Mouse (Mus musculus): ENCODE measurements around the gene Ift20.
A peak's percentile ranks its signal among the peaks of the same experiment; 100 is the strongest.

The Ift20 gene

GRCm38 (mm10) chr11:78536080-78536689, at the start of gene Ift20, which contains the start of gene Tnfaip1:
Gene Ift20, plus strand, starts transcription at chr11:78536361.
Gene Tnfaip1, minus strand, starts transcription at chr11:78536332.
- peak; percentile 95 for DNase-seq (ENCODE audit: extremely low spot score, low spot score)

DNA sequence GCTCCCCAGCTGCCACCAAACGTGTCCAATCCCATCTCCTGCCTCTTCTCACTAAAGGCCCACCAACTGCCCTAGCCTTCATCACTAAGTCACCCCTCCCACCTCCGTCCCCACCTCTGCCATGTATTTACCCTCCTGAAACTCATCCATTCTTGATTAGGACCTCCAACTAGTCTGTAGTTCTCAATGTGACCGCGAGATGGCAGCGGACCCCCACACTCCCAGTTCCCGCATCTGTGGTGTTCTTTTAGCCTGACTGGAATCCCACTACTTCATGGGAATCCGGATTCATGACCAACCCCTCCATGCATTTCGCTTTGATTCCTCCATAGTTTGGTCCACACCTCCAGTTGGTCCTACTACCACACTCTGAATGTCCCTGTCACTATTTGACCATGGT, 48.0 kb upstream of the Ift20 start:
- peak; percentile 81 for DNase-seq (ENCODE audit: extremely low spot score, low spot score)

DNA sequence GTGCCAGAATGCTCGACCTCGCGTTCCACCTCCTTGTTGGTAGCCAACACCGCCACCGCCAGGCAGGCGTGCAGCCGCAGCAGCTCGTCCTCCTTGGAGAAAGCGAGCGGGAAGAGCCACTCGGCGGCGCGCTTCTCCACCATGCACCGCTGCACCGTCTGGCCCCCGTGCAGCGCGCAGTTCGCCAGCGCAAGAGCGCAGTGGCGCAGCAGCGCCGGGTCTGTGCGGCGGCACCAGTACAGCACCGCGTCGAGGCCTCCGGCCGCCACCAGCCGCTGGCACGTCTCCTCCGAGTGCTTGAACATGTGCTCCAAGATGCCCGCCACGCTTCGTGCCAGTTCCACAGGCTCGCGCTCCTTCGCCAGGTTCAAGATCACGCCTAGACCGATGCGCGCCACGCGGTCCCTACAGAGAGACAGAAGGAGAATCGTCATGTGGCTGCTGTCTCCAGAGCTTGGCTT, 45.4 kb upstream of the Ift20 start:
- peak; percentile 57 for DNase-seq (ENCODE audit: extremely low spot score, low spot score)

DNA sequence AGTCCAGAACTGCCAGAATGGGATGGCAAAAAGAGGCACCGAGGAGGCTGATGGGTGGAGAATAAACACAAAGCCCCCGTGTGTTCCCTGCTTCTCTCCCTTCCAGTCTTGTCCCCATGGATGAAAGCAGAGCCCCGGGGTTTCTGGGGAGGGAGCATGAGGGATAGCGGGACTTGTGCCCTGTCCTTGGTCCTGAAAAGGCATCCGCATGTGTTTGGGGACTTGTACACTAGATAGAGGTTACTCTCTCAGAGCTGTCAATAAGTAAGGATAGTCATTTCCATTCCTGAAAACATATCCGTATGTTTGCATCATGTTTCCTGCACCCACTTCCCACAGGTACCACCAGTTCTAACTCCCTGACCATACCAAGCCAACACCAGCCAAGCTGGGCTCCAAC, 40.3 kb upstream of the Ift20 start:
- peak; percentile 49 for DNase-seq (ENCODE audit: extremely low spot score, low spot score)

- DNase-seq (ENCODE audit: extremely low spot score, low spot score): peak; percentile 70
These were observed 39.1 kb upstream of the Ift20 start for GRCm38 (mm10) chr11:78497071-78497541.

GRCm38 (mm10) chr11:78497544-78498522, 38.3 kb upstream of the Ift20 start, which contains the start of gene Sarm1:
Gene Sarm1, minus strand, starts transcription at chr11:78497754.
- DNase-seq (ENCODE audit: extremely low spot score, low spot score): peak; percentile 93

GRCm38 (mm10) chr11:78499004-78499403, 37.2 kb upstream of the Ift20 start, which contains the start of gene Vtn:
Gene Vtn, plus strand, starts transcription at chr11:78499091.
- no peak for DNase-seq (ENCODE audit: extremely low spot score, low spot score)

DNA sequence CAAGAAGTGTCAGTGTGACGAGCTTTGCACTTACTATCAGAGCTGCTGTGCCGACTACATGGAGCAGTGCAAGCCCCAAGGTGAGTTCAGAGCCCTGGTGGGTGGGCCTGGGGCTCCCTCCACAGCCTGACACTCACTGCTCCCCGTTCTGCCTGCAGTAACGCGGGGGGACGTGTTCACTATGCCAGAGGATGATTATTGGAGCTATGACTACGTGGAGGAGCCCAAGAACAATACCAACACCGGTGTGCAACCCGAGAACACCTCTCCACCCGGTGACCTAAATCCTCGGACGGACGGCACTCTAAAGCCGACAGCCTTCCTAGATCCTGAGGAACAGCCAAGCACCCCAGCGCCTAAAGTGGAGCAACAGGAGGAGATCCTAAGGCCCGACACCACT, 36.6 kb upstream of the Ift20 start:
- DNase-seq (ENCODE audit: extremely low spot score, low spot score): no peak

- DNase-seq (ENCODE audit: extremely low spot score, low spot score): no peak
These were observed 35.4 kb upstream of the Ift20 start for GRCm38 (mm10) chr11:78500623-78501202.

DNA sequence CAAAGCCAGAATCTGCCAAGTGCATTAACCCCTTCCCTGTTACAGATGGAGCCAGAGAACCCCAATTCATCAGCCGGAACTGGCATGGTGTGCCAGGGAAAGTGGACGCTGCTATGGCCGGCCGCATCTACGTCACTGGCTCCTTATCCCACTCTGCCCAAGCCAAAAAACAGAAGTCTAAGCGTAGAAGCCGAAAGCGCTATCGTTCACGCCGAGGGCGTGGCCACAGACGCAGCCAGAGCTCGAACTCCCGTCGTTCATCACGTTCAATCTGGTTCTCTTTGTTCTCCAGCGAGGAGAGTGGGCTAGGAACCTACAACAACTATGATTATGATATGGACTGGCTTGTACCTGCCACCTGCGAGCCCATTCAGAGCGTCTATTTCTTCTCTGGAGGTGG, 34.6 kb upstream of the Ift20 start:
- DNase-seq (ENCODE audit: extremely low spot score, low spot score): no peak

DNA sequence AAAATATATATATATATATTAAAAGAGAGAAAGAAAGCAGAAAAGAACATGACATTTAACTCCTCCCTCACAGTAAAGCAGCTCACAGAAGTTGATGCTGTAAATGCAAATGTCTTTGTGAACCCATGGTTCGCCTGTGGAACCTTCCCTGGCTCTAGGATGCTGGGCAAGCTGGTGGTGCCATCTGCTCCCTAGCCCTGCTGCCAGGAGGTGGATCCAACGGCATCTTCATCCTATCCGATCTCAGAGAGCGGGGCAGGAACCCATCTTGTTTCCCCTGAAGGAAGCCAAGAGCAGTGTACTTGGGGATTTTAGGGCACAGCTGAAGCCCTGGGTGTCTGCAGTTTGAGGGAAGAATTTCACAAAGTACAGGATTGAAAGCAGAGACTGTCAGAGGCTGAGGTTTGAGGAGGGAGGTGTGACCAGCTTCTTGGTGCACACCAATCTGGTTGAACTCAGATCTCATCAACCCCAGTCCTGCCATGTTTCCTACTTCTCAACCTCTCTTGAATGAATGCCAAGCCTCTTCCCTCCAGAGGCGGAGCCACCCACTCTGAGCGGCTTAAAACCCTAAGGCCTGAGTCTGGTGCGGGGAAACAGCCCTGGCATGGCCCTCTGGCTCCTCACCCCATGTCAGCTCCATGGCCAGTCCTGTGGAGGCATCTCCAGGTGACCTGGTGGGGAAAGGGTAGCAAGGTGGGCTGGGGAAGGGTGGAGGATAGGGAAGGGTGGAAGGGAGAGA, 33.1 kb upstream of the Ift20 start, which contains the start of gene Sebox:
Gene Sebox (plus strand): TSS at position 539 of the 742 bp plus-strand sequence.
- DNase-seq (ENCODE audit: extremely low spot score, low spot score): no peak

DNA sequence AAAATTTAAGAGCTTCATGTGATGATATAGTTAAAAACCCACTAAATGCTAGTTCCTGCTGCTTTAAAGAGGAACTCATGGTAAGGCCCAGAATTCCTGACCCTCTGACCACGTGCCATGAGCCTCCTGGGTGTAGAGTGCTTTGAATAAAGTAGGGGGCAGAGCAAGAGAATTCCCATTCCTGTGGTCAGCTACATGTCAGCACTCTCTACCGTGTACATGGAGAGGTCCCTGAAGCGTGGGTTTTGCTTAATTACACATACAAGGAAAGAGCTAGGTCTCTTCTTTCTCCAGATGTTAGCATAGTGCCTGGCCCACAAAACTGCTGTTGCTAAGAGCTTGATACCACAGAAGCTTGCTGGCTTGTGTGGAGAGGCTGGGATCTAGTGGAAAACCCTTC, 30.7 kb upstream of the Ift20 start:
- no peak for DNase-seq (ENCODE audit: extremely low spot score, low spot score)

DNA sequence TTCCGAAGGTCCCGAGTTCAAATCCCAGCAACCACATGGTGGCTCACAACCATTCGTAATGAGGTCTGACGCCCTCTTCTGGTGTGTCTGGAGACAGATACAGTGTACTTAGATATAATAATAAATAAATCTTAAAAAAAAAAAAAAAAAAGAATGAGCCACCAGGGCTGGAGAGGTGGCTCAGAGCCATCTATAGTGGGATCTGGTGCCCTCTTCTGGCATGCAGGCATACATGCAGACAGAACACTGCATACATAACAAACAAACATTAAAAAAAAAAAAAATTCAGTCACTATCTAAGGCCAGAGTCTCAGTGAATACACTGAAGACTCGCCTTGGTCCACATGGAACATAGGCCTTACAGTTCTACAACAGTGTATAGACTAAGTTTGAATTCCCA, 27.0 kb upstream of the Ift20 start:
- DNase-seq (ENCODE audit: extremely low spot score, low spot score): no peak

DNA sequence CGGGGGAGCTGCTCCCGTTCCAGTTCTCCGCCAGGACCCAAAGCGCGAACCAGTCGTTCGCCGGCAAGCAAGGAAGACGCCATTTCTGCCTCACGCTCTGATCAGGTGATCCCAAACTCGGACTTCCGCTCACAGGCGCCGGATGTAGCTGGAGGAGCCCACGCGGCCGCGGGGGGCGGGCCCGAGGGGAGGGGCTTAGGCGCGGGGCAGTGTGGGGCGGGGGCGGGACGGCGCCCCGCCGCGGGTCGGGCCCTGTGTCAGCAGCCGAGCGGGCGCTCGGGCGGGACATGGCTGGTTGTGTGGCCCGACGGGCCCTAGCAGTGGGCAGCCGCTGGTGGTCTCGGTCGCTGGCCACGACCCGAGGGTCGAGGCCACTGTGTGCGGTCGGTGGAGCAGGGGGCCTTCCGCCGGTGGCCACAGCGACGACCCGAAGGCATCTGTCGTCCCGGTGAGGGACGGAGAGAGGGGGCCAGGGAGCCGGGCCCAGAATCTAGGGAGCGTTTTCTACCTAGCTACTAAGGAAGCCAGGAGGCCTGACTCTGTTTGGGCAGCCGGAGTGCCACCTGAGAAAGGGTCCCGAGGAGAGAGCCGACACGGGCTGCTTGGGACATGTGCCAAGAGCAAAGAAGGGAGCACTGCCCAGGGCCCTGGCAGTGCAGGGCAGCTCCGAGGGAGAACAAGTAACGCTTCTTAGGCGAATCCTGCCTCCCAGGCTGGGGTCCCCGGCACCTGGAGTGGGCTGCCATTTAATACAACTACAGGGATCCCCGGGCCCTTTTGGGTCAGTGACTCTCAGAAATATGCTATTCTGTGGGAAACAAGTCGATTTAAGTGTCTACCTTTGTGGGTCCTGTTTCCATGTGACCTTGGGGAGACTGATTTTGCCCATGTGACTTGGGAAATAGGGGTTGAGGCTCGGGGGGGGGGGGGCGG, 23.9 kb upstream of the Ift20 start, which contains the start of the genes Tmem199 and Poldip2:
Gene Tmem199 (minus strand): TSS at position 148 of the 933 bp plus-strand sequence.
Gene Poldip2 (plus strand): TSS at position 169 of the 933 bp plus-strand sequence.
- DNase-seq (ENCODE audit: extremely low spot score, low spot score): peak; percentile 94

- DNase-seq (ENCODE audit: extremely low spot score, low spot score): no peak
These were observed 22.9 kb upstream of the Ift20 start for GRCm38 (mm10) chr11:78513106-78513790.

GRCm38 (mm10) chr11:78515549-78516325, 20.4 kb upstream of the Ift20 start:
- no peak for DNase-seq (ENCODE audit: extremely low spot score, low spot score)

DNA sequence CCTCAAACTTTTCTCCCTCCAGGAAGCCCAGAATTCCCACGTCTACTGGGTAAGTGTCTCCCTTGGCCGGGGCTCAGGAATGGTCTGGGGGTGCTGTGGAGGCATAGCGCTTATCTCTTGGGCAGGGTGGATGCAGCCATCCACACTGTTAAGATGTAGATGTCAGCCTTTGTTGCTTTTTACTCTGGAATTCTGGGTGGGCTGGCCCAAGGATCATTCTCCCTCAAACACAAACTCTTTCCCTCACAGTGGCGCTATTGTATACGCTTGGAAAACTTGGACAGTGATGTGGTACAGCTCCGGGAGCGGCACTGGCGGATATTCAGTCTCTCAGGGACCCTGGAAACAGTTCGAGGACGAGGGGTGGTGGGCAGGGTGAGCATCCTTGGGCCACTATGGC, 17.2 kb upstream of the Ift20 start:
- DNase-seq (ENCODE audit: extremely low spot score, low spot score): no peak

DNA sequence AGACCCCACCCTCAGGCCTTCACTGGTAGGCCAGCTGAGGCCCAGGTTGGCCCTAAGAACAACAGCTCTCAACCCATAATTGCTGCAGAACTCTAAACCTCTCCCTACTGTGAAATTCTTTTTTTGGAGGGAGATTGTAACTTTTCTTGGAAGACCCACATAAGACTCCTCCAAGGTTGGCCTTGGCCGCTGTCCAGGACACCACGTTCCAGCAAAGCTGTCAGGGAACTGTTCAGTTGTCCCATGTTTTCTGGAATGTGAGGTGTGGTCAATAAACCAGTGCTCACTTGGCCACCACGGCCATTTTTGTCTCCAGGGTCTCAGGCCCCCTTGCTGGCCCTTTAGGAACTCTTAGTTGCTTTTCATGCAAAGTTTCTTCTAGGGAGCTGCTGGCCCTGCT, 14.3 kb upstream of the Ift20 start:
- no peak for DNase-seq (ENCODE audit: extremely low spot score, low spot score)
